Mouse (Mus musculus): ENCODE results near the gene Dkkl1. TPM values are rescaled to one million over a fixed set of nuclear protein-coding genes. Genes with fewer than 3 reads are reported as not detected.
"Not testable (repeated sequence)": the region's sequence is repeated elsewhere in the genome, so short reads cannot be mapped to it uniquely, and the experiment has no call there.

Dkkl1 gene
- polyA plus RNA-seq, 1 experiment: not detected

GRCm38 (mm10) chr7:45175398-45175797 is 36.5 kb downstream of the Dkkl1 start:
- H3K4me3 ChIP-seq (ENCODE audit: insufficient read depth, low read length): no peak overlapping the region
- TF ChIP-seq POLR2A (IDR thresholded peaks at IDR 0.05; ENCODE audit: low read depth, low read length): no peak
- no peak for TF ChIP-seq CTCF (IDR thresholded peaks at IDR 0.05; ENCODE audit: borderline replicate concordance, insufficient read depth, low read length)
- no peak overlapping the region for H3K27ac ChIP-seq (ENCODE audit: insufficient read depth, low read length)
- no peaks in the 10 kb centered on the region for H3K4me1 ChIP-seq (ENCODE audit: control insufficient read depth, insufficient read depth, low read length)

GRCm38 (mm10) chr7:45174567-45175280 is 37.2 kb downstream of the Dkkl1 start:
- Histone ChIP-seq H3K4me3 (ENCODE audit: insufficient read depth, low read length) (no peak overlapping the region), H3K27ac (ENCODE audit: insufficient read depth, low read length) (no peak overlapping the region), H3K4me1 (ENCODE audit: control insufficient read depth, insufficient read depth, low read length) (no peaks in the 10 kb centered on the region)
- no peak for TF ChIP-seq POLR2A (IDR thresholded peaks at IDR 0.05; ENCODE audit: low read depth, low read length)
- no peak for TF ChIP-seq CTCF (IDR thresholded peaks at IDR 0.05; ENCODE audit: borderline replicate concordance, insufficient read depth, low read length)

DNA sequence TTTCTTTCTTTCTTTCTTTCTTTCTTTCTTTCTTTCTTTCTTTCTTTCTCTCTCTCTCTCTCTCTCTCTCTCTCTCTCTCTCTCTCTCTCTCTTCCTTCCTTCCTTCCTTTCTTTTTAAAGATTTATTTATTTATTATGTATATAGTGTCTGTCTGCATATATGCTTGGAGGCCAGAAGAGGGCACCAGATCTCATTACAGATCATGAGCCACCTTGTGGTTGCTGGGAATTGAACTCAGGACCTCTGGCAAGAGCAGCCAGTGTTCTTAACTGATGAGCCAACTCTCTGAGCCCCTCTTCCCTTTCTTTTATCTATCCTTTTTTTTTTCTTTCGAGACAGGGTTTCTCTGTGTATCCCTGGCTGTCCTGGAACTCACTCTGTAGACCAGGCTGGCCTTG is 38.2 kb downstream of the Dkkl1 start:
- H3K27ac ChIP-seq (ENCODE audit: insufficient read depth, low read length); H3K4me1 ChIP-seq (ENCODE audit: control insufficient read depth, insufficient read depth, low read length); H3K4me3 ChIP-seq (ENCODE audit: insufficient read depth, low read length): not testable (repeated sequence)

DNA sequence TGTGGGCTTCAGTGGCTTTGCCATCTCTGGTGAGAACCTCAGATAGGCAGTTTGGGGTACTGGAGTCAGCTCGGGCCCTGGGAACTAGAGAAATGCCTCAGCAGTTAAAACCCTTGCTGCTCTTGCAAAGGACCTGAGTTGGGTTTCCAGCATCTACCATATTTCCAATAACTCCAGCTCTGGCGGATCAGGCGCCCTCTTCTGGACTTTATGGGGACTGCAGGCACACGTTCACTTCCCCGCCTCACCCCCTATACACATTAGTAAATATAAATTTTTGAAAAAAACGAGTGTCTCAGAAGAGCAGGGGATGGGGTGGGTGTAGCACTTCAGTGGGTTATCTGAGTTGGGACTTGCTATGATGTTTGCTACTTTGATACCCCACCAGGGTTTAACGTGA is 39.0 kb downstream of the Dkkl1 start:
- TF ChIP-seq POLR2A (IDR thresholded peaks at IDR 0.05; ENCODE audit: low read depth, low read length) (no peak), CTCF (IDR thresholded peaks at IDR 0.05; ENCODE audit: borderline replicate concordance, insufficient read depth, low read length) (no peak)
- H3K4me3 ChIP-seq (ENCODE audit: insufficient read depth, low read length): no peak overlapping the region
- H3K27ac ChIP-seq (ENCODE audit: insufficient read depth, low read length): no peak overlapping the region
- no peaks in the 10 kb centered on the region for H3K4me1 ChIP-seq (ENCODE audit: control insufficient read depth, insufficient read depth, low read length)

GRCm38 (mm10) chr7:45169495-45169894 is 42.5 kb downstream of the Dkkl1 start:
- Histone ChIP-seq H3K4me3 (ENCODE audit: insufficient read depth, low read length) (no peak overlapping the region), H3K4me1 (ENCODE audit: control insufficient read depth, insufficient read depth, low read length) (no peaks in the 10 kb centered on the region), H3K27ac (ENCODE audit: insufficient read depth, low read length) (no peak overlapping the region)
- TF ChIP-seq CTCF (IDR thresholded peaks at IDR 0.05; ENCODE audit: borderline replicate concordance, insufficient read depth, low read length): no peak
- TF ChIP-seq POLR2A (IDR thresholded peaks at IDR 0.05; ENCODE audit: low read depth, low read length): no peak

GRCm38 (mm10) chr7:45168656-45169055 is 43.3 kb downstream of the Dkkl1 start:
- no peak for TF ChIP-seq POLR2A (IDR thresholded peaks at IDR 0.05; ENCODE audit: low read depth, low read length)
- no peak for TF ChIP-seq CTCF (IDR thresholded peaks at IDR 0.05; ENCODE audit: borderline replicate concordance, insufficient read depth, low read length)
- no peak overlapping the region for H3K27ac ChIP-seq (ENCODE audit: insufficient read depth, low read length)
- no peaks in the 10 kb centered on the region for H3K4me1 ChIP-seq (ENCODE audit: control insufficient read depth, insufficient read depth, low read length)
- no peak overlapping the region for H3K4me3 ChIP-seq (ENCODE audit: insufficient read depth, low read length)

- Histone ChIP-seq H3K27ac (ENCODE audit: insufficient read depth, low read length) (no peak overlapping the region), H3K4me1 (ENCODE audit: control insufficient read depth, insufficient read depth, low read length) (no peaks in the 10 kb centered on the region), H3K4me3 (ENCODE audit: insufficient read depth, low read length) (no peak overlapping the region)
- TF ChIP-seq CTCF (IDR thresholded peaks at IDR 0.05; ENCODE audit: borderline replicate concordance, insufficient read depth, low read length): no peak
- no peak for TF ChIP-seq POLR2A (IDR thresholded peaks at IDR 0.05; ENCODE audit: low read depth, low read length)
Measured at GRCm38 (mm10) chr7:45167761-45168445, 44.0 kb downstream of the Dkkl1 start.

DNA sequence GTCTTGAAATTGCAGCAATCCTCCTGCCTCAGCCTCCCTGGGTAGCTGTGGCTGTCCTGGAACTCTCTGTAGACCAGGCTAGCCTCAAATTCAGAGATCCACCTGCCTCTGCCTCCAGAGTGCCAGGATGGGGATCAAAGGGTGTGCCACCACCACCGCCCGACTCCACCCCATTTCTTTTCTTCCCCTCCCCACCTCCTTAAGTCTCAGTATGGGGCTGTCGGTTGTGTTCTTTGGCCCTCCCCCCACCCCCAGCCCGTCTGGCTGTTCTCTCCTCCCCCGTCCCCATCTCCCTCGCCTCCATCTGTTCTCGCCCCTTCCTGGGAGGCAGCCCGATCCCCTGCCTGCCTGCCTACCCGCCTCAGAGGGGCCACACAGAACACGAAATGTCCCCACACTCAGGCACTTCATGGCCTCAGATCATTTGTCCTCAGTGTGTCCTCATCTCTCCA is 45.0 kb downstream of the Dkkl1 start:
- H3K27ac ChIP-seq (ENCODE audit: insufficient read depth, low read length): no peak overlapping the region
- no peak for TF ChIP-seq CTCF (IDR thresholded peaks at IDR 0.05; ENCODE audit: borderline replicate concordance, insufficient read depth, low read length)
- no peak overlapping the region for H3K4me3 ChIP-seq (ENCODE audit: insufficient read depth, low read length)
- no peaks in the 10 kb centered on the region for H3K4me1 ChIP-seq (ENCODE audit: control insufficient read depth, insufficient read depth, low read length)

DNA sequence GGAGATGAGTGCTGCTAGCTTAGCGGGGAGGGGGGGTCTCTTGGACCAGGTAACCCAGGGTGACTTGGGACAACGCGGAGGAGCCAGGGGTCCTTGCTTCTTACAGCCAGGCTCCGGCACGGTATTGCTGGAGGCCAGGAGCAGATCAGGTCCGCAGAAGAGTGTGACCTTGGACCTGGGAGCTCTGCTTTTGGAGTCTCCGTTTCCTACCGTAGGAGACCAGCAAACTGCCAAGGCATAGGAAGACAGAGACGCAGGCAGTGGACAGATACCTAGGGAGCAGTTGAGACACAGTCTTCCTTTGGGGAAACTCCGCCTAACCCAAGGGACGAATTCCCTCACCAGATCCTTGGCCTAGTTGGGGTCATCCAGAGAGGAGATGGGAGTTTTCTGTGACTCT is 46.2 kb downstream of the Dkkl1 start:
- no peak overlapping the region for H3K27ac ChIP-seq (ENCODE audit: insufficient read depth, low read length)
- TF ChIP-seq CTCF (IDR thresholded peaks at IDR 0.05; ENCODE audit: borderline replicate concordance, insufficient read depth, low read length): no peak
- no peak for TF ChIP-seq POLR2A (IDR thresholded peaks at IDR 0.05; ENCODE audit: low read depth, low read length)
- no peaks in the 10 kb centered on the region for H3K4me1 ChIP-seq (ENCODE audit: control insufficient read depth, insufficient read depth, low read length)
- no peak overlapping the region for H3K4me3 ChIP-seq (ENCODE audit: insufficient read depth, low read length)

- Histone ChIP-seq H3K27ac (ENCODE audit: insufficient read depth, low read length) (no peak overlapping the region), H3K4me1 (ENCODE audit: control insufficient read depth, insufficient read depth, low read length) (no peaks in the 10 kb centered on the region), H3K4me3 (ENCODE audit: insufficient read depth, low read length) (no peak overlapping the region)
- no peak for TF ChIP-seq POLR2A (IDR thresholded peaks at IDR 0.05; ENCODE audit: low read depth, low read length)
- no peak for TF ChIP-seq CTCF (IDR thresholded peaks at IDR 0.05; ENCODE audit: borderline replicate concordance, insufficient read depth, low read length)
Measured at GRCm38 (mm10) chr7:45164833-45165232, 47.1 kb downstream of the Dkkl1 start.

All from embryonic fibroblast, embryonic 13.5 days (primary cell).